Mouse (Mus musculus) heart, postnatal 0 days (tissue): ENCODE measurements around the gene Olfr1508.

Experiments used
- CTCF ChIP-seq: IDR thresholded peaks from 2 replicates; pipeline ENCODE4 v1.5.1; 2016; ENCODE audit warnings: antibody characterized with exemption, control low read depth, low read depth
- EP300 ChIP-seq: IDR thresholded peaks from 2 replicates; pipeline ENCODE4 v1.6.1; 2016; ENCODE audit warnings: antibody characterized with exemption, low read depth

DNA sequence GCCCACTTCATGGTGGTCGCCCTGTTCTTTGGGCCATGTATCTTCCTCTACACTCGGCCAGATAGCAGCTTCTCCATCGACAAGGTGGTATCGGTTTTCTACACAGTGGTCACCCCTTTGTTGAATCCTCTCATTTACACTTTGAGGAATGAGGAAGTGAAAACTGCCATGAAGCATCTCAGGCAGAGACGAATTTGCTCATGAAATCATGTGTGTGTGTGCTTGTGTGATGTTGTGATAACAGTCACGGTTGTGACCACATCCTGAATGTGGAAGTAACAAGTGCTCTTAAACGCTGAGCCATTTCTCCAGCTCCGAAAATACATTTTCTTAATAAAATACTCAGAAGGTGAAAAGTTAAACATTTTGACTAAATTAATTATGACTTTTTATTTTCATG, 16.2 kb downstream of the Olfr1508 start:
- TF ChIP-seq CTCF: no peak
- no peak for TF ChIP-seq EP300
